Mouse (Mus musculus) gastrocnemius, postnatal 25 days (tissue): ENCODE data around the gene Slc6a8. TPM values are rescaled to one million over a fixed set of nuclear protein-coding genes. Genes with fewer than 3 reads are reported as not detected.

ENCODE experiments used
- DNase-seq: peaks from one replicate; pipeline ENCODE4 v3.0.0; 2022
- total RNA-seq, 2 experiments: library from RNA; stranded (reverse); gene quantifications; 1 replicate in 1 of 2; 2 replicates in 1 of 2; pipeline ENCODE4 v1.2.3; 2021

Gene Slc6a8
- total RNA-seq, 2 experiments from 2014 or later: 96.2 to 127 TPM

GRCm38 (mm10) chrX:73684156-73684555 is 11.2 kb downstream of the Slc6a8 start:
- DNase-seq: no peak

- no peak for DNase-seq
Measured at GRCm38 (mm10) chrX:73684978-73685377, 12.0 kb downstream of the Slc6a8 start.

- DNase-seq: peak; percentile 42
Measured at GRCm38 (mm10) chrX:73685629-73686028, 12.7 kb downstream of the Slc6a8 start.

- peak; percentile 59 for DNase-seq
Measured at GRCm38 (mm10) chrX:73690917-73691629, 18.1 kb downstream of the Slc6a8 start.

- DNase-seq: no peak
Measured at GRCm38 (mm10) chrX:73700472-73700871, 27.5 kb downstream of the Slc6a8 start.

GRCm38 (mm10) chrX:73715476-73716108 is 42.6 kb downstream of the Slc6a8 start:
- peak; percentile 32 for DNase-seq

GRCm38 (mm10) chrX:73716109-73716661 is 43.2 kb downstream of the Slc6a8 start, which contains the start of the genes Bcap31 and Abcd1:
Gene Bcap31 (minus strand): TSS chrX:73716175.
Gene Abcd1 (plus strand): TSS chrX:73716597.
- DNase-seq: peak; percentile 93

- DNase-seq: peak; percentile 15
Measured at GRCm38 (mm10) chrX:73716709-73717545, 44.0 kb downstream of the Slc6a8 start.

GRCm38 (mm10) chrX:73717667-73718066 is 44.7 kb downstream of the Slc6a8 start:
- DNase-seq: peak; percentile 17

- DNase-seq: peak; percentile 32
Measured at GRCm38 (mm10) chrX:73718271-73718670, 45.3 kb downstream of the Slc6a8 start.

- DNase-seq: peak; percentile 12
Measured at GRCm38 (mm10) chrX:73718686-73719362, 45.9 kb downstream of the Slc6a8 start.

GRCm38 (mm10) chrX:73730908-73731307 is 58.0 kb downstream of the Slc6a8 start:
- DNase-seq: no peak

Other genes starting within 250 kb of the Slc6a8 start
- gene Trex2, start 237.8 kb upstream of the Slc6a8 start, total RNA-seq: not detected
- 10 to 100 TPM in 1 of 2 experiments, 1 to 10 TPM in 1; 9.8 to 13.3 TPM for gene Haus7, start 214.1 kb upstream of the Slc6a8 start, total RNA-seq
- gene Bgn, start 189.5 kb upstream of the Slc6a8 start, total RNA-seq: 100 to 1,000 TPM; 116 to 139 TPM
- gene Atp2b3, start 170.1 kb upstream of the Slc6a8 start, total RNA-seq: 10 to 100 TPM; 10.6 to 11.8 TPM
- gene Dusp9, start 33.7 kb upstream of the Slc6a8 start, total RNA-seq: not detected
- 10 to 100 TPM in 1 of 2 experiments, 1 to 10 TPM in 1; 8.6 to 10.3 TPM for gene Pnck, start 13.0 kb upstream of the Slc6a8 start, total RNA-seq
- 10 to 100 TPM; 45.9 to 58.5 TPM for gene Bcap31, start 43.0 kb downstream of the Slc6a8 start, total RNA-seq
- gene Abcd1, start 43.4 kb downstream of the Slc6a8 start, total RNA-seq: 10 to 100 TPM; 22.8 to 30.4 TPM
- under 1 TPM; 0.61 to 0.67 TPM for gene Plxnb3, start 83.9 kb downstream of the Slc6a8 start, total RNA-seq
- 10 to 100 TPM; 39.6 to 60.5 TPM for gene Srpk3, start 101.3 kb downstream of the Slc6a8 start, total RNA-seq
- gene Idh3g, start 113.7 kb downstream of the Slc6a8 start, total RNA-seq: 100 to 1,000 TPM; 399 to 430 TPM
- gene Ssr4, start 113.9 kb downstream of the Slc6a8 start, total RNA-seq: 10 to 100 TPM; 72.3 to 80.8 TPM
- 1 to 10 TPM; 1.1 to 1.4 TPM for gene Pdzd4, start 151.8 kb downstream of the Slc6a8 start, total RNA-seq
- not detected for gene Avpr2, start 219.0 kb downstream of the Slc6a8 start, total RNA-seq
- 1 to 10 TPM; 1.2 to 2.3 TPM for gene L1cam, start 223.0 kb downstream of the Slc6a8 start, total RNA-seq
- gene Arhgap4, start 248.7 kb downstream of the Slc6a8 start, total RNA-seq: 1 to 10 TPM in 1 of 2 experiments, under 1 TPM in 1; 0.41 to 1.6 TPM
- 10 to 100 TPM; 59.1 to 60.5 TPM for gene Naa10, start 248.8 kb downstream of the Slc6a8 start, total RNA-seq